Mouse (Mus musculus): Measurements from ENCODE around the gene Smok3a.

DNA sequence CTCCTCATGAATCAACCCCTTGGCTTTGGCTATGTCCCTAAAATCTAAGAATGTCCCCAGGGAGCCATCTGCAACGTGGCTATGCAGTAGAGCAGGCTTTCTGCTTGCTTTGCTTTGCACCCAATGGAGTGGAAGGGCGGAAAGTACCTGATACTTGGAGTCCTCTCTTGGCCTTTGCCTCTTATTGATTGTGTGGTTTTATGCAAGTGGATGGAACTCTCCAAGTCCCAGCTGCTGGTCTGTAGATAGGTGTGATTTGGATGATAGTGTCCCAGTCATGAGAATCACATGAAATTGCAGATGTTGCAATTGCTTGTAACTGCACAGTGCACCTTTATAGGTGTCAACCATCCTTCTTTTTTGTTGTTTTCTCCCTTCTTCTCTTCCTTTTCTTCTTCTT, 55.1 kb downstream of the Smok3a start:
- TF ChIP-seq CTCF (IDR thresholded peaks at IDR 0.05; ENCODE audit: insufficient read depth, low read length) (no peak), POLR2A (IDR thresholded peaks at IDR 0.05; ENCODE audit: borderline replicate concordance, extremely low read depth, low read depth, low read length) (no peak)

Data from lung, adult 2 months (tissue).